Mouse (Mus musculus): ENCODE measurements around the gene Gm21954.

Gm21954 gene

DNA sequence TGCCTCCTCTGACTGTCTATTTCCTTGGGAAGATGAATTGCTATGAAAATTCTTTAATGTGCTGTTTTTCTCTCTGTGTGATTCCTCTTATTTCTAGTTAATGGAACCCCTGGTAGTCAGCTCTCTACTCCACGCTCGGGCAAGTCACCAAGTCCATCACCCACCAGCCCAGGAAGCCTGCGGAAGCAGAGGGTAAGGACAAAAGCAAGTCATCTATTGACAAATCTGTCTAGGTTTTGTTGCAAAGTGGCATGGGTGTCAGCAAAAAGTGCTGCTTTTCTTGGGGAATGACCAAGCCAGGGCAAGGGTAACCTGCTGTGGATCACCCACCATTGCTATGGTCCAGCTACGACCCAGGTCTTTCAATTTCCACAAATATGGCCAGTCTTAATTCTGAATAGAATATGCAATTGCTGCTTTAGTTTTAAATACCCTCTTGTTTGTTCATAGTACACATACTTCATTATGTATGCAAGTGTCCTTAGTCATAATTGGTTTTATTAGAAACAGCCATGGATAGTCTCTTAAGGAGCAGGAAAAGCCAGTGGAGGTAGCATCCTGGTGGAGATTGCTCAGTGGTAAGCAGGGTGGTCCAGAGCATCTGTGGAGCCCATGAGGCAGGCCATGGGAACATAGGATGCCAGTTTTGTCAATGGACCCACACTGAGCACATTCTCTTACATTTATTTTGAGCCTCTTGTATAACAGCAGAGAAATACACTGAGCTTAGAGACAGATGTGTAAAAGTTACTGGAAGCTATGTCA, 8.9 kb downstream of the Gm21954 start:
- no peak for DNase-seq (ENCODE audit: low spot score)

DNA sequence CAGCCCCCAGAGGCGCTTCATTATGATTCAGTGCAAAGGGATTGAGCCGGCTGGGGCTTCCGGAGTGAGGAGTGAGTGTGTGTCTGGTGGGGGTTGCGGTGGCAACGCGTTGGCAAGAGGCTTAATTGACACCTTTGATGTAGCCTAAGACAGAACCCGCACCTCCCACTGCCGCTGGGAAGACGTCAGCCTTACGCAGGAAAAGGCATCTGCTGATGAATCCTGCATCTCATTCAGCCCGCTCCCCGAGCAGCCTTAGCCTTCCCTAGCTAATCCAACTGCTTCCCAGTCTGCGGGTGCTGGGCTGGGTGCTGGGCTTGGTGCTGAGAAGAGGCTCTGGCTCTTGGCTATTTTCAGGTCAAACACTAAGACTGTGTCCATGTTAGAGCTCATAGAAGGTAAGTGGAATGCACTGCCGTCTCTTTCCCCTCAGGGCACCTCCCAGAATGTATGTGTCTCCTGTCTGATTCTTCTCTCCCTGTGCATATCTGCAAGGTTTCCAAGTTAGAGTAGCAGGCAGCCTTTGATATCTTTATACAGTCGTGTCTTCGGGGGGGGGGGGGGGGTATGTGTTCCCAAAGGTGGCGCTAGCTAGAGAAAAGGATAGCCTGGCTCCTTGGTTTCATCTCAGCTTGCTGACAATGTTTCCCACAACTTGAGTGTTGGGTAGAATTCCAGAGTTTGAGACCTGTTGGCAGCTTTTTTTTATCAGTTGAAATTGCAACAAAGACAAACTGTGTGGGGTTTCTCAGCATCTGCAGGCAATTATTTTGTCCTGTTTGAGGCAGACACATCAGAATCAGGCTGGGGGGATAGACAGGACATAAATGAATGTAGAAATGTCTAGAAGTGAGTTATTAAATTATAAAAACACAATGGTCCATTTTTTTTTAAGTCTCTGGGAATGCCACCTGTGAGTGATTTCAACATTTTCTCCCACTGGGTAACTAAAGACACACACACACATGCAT, 10.0 kb downstream of the Gm21954 start:
- peak; percentile 21 for DNase-seq (ENCODE audit: low spot score)

DNA sequence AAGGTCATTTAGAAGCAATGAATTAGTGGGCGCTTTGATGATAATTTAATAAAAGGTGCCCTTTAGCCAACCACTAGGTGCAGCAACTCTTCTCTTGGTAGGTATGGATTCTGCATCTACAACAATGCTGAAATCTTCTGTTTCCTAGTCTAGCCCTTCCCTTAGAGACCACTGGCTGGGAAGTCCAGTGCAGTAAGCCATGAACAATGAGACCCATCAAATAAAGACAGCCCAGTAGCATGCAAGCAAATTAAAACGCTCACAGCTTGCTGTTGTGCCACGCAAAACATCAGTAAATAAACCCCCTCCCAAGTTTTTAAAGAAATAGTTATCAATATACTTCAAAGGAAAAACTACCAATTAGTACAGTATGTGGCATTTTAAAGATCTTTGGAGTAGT, 10.9 kb downstream of the Gm21954 start:
- DNase-seq (ENCODE audit: low spot score) = no peak

DNA sequence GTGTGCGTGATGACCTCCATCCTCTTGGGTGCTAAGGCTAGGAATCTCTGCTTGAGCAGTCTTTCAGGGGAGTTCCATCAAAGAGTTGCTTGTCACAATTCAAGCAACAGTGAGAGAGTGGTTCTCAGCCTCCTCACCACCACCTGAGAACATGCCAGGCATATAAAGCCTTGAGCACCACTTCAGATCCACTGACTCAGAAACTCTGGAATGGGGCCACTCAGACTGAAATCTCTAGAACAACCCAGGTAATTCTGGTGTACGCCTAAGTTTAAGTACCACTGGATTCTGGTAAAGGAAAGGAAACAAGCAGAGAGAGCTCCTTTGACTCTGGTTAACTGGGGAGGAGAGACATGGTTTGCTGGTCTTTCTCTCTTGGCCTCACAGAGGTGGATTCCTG, 19.5 kb downstream of the Gm21954 start:
- DNase-seq (ENCODE audit: low spot score) = no peak

DNA sequence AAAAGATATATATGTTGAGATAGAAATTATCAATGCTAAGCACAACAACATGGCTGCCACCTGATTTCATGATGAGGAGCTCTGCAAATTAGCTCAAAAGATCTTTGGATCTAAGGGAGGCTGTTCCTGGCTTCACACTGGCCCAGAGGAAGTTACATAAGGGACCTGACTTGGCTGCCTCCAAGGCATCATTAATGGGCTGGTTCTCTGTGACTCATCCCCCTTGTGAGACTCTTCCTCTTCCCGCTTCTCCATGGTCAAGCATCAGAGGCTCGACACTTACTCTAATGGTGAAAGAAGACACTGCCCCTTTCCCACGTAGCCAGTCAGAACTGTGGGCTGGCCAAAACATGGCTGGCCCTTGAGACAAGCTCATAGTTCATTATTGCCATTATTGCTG, 20.1 kb downstream of the Gm21954 start:
- no peak for DNase-seq (ENCODE audit: low spot score)

DNA sequence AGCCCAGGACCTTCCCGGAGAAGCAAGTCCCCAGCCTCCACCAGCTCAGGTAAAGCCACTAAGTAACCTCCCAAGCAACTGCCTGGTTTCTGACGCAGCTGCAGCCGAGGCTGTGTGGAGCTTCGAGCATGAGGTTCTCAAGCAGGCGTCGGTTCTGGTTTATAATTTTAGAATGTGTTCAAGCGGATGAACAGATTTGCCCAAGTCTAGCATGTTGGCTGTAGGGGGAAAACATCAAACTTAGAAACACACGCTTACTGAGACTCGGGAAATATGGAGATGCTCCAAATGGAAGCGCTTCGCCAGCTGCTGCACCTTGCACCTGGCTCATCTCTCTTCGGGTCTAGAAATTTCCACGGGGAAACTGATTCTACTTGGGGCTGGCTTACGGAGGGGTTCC, 21.0 kb downstream of the Gm21954 start:
- no peak for DNase-seq (ENCODE audit: low spot score)

DNA sequence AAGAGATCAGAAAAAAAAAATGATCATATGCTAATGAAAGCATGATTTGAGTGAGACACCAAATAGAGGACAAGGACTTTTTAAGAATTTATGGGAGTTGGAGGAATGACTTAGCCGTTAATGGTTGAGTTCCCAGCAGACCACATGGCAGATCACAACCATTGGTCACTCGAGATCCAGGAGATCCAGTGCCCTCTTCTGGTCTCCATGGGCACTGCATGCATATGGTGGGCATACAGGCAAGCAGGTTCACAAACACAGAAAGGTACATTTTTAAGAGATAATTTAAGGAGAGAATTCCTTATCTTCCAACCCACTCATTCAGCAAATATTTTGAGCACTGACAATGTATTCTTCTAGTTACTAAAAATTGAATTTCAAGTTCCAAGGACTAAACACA, 22.9 kb downstream of the Gm21954 start:
- DNase-seq (ENCODE audit: low spot score) = no peak

DNA sequence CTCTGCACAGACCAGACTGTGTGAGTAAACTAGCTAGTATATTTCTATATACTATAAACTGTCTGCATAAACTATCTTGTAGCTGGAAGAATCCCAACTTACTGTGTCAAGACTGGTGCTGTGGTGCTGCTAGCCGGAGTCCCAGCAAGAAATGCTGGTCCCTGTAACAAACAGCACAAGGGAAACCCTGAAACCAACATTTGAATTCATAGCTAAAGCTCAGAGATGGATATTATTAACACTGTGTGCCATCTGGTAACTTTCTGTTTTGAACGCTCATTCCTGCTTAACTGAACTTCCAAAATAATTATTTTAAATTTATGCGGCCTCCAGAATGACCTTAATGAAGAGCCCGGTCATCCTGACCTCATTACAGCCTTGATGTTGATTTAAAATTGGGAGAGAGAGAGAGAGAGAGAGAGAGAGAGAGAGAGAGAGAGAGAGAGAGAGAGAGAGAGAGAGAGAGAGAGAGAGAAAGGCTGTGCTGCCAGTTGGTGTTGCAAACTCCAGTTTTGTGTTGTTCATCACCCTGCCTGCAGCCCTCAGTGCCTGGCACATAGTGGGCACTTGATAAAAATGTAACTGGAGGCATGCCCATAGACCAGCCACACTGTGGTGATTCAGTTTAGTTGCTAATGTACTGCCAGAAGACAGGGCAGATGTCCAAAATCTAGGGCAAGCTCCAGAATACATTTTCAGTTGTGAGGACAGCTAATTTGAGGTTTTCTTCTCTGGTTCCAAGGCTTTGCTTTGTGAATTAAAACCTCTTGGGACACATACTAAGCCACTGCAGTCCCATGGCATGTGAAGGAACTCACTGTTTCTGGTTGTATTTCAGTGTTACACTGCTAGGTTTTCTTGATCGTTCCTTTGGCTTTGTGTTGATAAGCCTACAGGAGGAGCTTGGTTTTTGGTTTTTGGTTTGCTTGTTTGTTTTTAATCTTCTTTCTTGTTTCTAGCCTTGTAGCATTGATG, 24.2 kb downstream of the Gm21954 start:
- peak; percentile 35 for DNase-seq (ENCODE audit: low spot score)

DNA sequence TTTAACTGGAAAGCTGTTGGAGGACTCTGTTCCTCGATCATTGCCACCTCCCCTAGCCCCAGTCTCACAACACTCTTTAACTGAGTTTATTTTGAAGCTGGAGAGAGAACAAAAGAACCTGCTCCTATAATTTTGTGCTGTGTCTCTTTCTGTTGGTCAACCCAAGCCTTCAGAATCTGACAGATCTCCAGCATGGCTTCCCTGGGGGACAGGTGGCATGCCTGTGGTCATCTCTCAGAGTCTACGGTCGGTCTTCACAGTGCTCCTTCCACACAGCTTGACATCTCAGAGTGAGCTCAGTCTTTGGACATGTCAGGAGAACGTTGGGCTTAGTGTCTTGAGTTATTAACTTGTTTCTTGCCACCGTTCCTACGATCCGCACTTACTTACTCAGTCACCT, 25.3 kb downstream of the Gm21954 start:
- no peak for DNase-seq (ENCODE audit: low spot score)

DNA sequence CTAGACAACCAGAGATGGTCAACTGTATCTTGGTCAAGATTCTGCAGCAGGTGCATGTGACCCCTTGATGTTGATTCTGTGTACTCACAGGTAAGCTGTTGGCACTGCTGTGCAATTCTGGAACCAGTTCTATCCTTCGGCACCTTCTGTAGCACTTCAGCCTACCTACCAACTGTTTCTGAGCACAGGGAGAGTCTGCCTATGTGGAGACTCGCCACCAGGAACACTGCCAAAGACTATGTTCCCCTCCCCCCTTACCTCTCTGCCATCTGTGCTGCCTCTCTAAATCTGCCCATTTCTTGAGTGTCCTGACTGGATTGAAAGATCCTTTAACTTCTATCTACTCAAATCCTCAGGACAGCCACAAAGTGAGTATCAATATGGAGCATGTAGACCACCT, 28.3 kb downstream of the Gm21954 start:
- DNase-seq (ENCODE audit: low spot score) = no peak

DNA sequence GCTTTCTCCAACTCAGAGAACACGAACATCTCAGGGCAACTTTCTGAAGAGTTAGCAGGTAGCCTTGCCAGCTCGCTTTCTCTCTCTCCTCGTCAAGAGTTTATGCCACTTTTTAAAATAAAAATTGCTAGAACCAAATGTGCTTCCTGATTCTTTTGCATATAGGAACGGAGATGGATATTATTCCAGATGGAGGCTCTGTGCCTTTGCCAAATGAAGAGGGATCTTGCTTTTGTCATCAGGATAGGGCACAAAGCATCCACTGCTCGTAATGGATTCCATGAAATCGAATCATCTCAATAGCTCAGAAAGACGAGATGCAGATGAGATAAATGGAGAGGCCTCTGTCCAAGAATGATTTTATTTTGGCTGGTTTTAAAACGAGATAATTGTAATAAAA, 28.7 kb downstream of the Gm21954 start:
- DNase-seq (ENCODE audit: low spot score) = no peak

DNA sequence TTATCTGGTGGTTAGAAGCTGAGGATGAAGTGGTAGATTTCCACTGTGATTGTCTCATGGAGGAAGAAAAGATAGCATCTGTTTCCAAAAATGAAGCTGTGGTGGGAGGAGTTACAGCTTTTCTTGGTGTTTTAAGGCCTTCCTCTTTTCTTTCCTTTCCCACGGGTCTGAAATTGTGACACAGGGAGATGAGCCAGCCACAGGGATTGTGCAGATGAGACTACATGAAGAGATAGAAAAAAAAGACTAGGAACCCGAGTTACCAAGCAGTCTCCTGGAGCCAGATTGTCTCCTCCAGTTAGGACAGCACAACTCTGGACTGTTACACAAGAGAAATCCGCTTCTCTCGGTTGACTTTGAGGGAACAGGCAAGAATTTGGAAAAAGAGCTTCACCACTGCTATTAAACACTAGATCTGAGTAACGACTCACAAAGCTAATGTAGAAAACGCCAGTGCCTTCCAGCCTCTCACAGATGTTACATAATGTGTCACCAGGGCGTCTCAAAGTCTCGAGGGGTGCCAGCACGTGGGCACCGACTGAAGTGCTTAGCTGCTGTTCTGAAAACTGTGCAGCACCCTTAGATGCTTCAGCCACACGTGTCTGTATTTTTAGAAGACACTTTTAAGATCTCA, 29.9 kb downstream of the Gm21954 start:
- DNase-seq (ENCODE audit: low spot score) = no peak

DNA sequence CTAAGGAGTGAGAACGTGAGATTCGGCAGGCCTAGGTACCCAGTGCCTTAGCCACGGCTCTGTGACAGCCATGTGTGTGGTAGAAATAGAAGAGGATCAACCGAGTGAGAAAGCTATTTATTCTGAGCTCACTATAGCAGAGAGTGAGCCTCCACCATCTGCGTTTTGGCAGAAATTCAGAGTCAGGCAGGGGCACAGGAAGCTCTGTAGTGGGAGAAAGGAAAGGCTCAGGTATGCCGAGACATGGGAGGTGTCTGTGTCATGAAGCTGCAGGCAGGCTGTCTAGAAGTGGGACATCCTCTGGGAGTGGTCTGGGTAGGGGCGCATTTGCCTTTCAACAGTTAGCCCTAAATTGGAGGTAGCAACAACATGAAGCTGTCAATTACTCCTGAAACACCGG, 31.7 kb downstream of the Gm21954 start:
- no peak for DNase-seq (ENCODE audit: low spot score)

DNA sequence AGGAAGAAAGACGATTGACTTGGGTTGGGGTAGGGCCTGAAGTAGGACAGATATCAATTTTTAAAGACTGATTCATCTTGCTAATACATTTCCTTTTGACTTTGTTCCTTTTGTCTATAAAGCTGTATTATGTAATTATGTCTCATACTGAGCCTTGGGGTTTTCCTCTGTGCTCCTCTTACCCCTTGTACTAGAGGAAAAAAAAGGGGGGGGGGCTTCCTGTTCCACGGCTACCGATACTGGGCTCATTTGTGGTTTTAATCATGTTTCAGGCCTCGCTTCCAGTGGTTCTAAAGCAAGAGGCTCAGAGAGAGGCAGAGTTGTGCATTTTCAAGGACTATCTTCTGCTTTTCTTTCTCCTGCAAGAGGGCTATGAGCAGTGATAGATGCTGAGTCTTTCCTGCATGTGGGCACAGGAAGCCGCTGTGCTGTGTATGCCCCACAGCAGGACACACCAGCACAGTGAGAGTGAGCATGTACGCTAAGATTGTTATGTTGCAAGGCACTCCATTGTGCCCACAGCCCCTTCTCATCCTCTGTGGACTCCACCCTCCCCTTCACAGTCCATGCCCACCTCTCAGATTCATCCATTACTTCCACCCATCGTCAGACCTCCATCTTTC, 33.1 kb downstream of the Gm21954 start:
- DNase-seq (ENCODE audit: low spot score) = no peak

DNA sequence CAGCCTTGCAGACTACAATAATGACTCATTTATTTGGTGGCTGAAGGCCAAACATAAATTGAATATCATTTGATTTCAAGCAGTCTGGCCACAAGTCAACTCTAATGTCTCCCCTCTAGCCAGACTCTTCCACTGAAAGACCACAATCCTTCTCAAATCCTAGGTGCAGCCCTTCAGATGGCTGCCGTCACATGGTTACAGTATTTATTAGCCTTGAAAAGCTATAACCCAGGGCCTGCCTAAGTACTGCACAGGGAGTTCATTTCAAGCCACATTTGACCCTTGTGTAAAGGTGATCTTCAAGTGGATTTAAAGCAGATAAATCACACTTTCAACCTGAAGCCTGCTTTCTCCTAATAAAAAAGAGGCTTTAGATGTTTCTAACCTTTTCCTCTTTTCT, 37.7 kb downstream of the Gm21954 start:
- no peak for DNase-seq (ENCODE audit: low spot score)

DNA sequence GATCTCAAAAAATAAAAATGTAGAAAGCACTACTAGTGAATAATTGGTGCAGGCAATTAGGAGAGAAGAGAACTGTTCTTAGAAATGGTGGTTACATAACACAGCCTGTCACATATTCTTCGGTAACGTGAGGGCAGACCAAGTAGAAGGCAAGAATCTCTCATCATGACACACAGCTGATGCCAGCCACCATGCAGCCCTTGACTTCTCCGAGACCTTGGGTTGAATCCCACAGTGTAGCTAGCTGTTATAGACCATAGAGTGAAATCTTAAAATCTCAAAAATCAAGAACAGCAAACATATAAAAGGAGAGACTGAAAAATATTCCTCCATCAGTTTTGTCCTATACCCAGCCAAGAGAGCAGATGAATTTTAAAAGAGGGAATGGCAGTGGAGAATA, 40.8 kb downstream of the Gm21954 start:
- no peak for DNase-seq (ENCODE audit: low spot score)

DNA sequence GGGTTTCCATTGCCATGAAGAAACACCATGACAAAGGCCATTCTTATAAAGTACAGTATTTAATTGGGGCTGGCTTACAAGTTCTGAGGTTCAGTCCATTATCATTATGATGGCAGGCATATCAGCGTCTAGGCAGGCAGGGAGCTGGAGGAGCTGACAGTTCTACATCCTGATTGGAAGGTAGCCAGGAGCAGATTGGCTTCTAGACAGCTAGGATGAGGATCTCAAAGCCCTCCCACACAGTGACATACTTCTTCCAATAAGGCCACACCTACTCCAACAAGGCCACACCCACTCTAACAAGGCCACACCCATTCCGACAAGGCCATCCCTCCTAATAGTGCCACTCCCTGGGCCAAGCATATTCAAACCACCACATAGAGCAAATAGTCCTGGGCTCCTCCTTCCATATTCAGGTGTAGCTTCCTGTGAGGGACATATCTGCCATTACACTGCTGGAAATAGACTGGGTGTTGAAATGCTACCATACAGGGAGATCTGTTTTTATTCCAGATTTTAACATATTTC, 41.9 kb downstream of the Gm21954 start:
- no peak for DNase-seq (ENCODE audit: low spot score)

DNA sequence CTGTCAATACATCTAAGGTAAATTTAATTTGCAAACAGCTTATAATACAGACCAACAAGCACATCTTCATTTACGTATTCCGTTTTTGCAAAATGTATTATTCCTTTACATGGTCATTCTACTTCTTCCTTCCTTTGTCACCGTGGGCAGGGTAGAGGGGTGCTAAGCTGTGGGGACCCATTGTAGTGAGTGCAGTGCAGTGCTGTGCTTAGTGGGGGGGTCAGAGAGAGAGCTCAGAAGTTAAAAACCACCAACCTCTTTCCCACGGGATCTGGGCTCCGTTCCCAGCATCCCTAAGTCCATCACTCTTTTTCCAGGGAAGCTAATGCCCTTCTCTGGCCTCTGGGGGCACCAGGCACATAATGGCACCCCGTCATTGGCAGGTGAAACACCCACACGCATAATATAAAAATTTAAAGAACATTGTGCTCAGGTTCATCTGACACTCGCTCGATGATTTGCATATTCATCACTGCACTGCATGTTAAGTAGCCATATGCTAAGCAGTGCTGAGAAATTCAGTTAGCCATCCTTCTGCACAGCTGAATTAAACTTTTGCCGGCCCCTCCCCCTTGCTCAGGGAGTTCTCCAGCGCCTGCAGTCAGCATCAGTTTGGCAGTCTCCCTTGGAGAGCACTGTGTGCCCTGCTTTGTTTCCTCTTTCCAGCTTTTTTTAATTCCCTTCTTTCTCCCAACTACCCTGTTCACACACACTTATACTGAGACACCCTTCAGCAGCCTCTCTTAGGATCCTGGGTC, 48.2 kb downstream of the Gm21954 start:
- no peak for DNase-seq (ENCODE audit: low spot score)

DNA sequence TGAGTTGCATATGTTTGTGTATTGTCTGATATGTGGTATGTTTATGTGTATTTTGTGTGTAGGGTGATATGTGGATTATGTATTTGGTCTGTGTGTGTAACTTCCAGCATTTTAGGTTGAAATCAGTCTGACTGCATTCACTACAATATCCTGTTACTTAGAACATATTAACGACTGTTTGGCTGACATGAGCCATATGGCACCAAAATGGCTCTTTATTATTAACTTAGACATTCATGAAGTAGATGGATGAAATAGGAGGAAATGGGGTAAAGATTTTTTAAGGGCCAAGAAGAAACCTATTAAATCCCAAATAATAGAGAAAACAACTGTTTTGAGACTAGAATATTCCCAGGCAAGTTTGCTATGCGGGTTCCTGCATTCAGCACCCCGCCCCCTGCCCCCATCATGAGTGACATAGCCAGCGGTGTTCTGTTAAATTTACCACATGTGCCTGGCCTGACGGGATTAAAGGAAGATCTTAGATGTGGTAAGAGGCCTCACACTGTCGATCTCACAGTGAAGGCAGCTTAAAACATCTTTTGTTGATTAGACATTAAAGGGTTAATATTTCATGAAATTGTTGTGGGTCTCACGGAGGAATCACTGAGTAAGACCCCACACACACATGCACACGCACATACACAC, 51.5 kb downstream of the Gm21954 start:
- DNase-seq (ENCODE audit: low spot score) = no peak

DNA sequence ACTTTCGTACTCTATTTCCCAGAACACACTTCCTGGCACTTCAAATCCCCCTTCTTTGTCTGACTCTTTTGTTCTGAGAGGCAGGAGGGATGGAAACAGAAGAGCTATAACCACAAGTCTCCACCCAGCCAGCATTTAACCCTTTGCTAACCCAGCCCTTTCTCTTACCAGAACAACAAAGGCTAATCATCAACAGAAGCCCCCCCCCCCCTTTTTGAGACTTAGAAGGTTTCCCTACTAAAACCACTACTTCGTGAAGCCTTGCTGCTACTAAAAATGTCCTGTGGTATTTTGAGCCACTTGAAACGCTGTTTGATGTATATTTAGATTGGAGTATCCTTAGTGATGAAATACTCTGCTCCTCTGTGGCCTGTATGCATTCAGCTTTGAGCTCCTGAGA, 52.7 kb downstream of the Gm21954 start:
- DNase-seq (ENCODE audit: low spot score) = no peak

Data from ovary, postnatal 36 days (tissue).